Mouse (Mus musculus) bone marrow macrophage, adult 2 months (primary cell): ENCODE data around the gene Ell2.

ENCODE experiments used
- CTCF ChIP-seq: IDR thresholded peaks from 2 replicates; pipeline ENCODE4 v1.5.1; 2012; ENCODE audit warnings: low read depth, mild to moderate bottlenecking, low read length, moderate library complexity
- POLR2A ChIP-seq: IDR thresholded peaks from 2 replicates; pipeline ENCODE4 v1.6.1; 2012; ENCODE audit warnings: mild to moderate bottlenecking, low read depth, low read length, borderline replicate concordance

GRCm38 (mm10) chr13:75738957-75739356, 32.4 kb downstream of the Ell2 start:
- TF ChIP-seq CTCF (no peak), POLR2A (no peak)
